Mouse (Mus musculus) lung, postnatal 0 days (tissue): ENCODE data around the gene Macf1. TPM values are rescaled to one million over a fixed set of nuclear protein-coding genes. Genes with fewer than 3 reads are reported as not detected.

ENCODE experiments used
- ATAC-seq: fragments of 200-750 bp; cut with Nextera tagmentation; 2 replicates; pipeline ENCODE4 v1.8.0; 2017; ENCODE audit warnings: moderate library complexity
- DNase-seq: peaks from one replicate; pipeline ENCODE4 v3.0.0-alpha.2; 2016; ENCODE audit warnings: low spot score
- H3K27ac ChIP-seq: fragments of 300-500 bp; sonication (generic); 2 replicates; pipeline ENCODE4 v1.5.1; 2014; ENCODE audit warnings: antibody characterized with exemption, mild to moderate bottlenecking, low read length, mixed read lengths
- H3K27me3 ChIP-seq: fragments of 300-500 bp; sonication (generic); replicated peaks from 2 replicates; pipeline ENCODE4 v1.6.1; 2014; ENCODE audit warnings: low read length, mixed read lengths; ENCODE audit not compliant: insufficient read depth
- H3K36me3 ChIP-seq: fragments of 300-500 bp; sonication (generic); 2 replicates; pipeline ENCODE4 v1.6.1; 2014; ENCODE audit warnings: low read length, mixed read lengths; ENCODE audit not compliant: insufficient read depth
- H3K4me1 ChIP-seq: fragments of 300-500 bp; sonication (generic); 2 replicates; pipeline ENCODE4 v1.6.1; 2014; ENCODE audit warnings: antibody characterized with exemption, low read depth, low read length, mixed read lengths; ENCODE audit not compliant: insufficient read depth
- H3K4me2 ChIP-seq: fragments of 300-500 bp; sonication (generic); replicated peaks from 2 replicates; pipeline ENCODE4 v1.6.1; 2014; ENCODE audit warnings: low read depth, mild to moderate bottlenecking, low read length, moderate library complexity, mixed read lengths
- H3K4me3 ChIP-seq: fragments of 300-500 bp; sonication (generic); 2 replicates; pipeline ENCODE4 v1.5.1; 2014; ENCODE audit warnings: low read depth, low read length
- H3K9ac ChIP-seq: fragments of 300-500 bp; sonication (generic); replicated peaks from 2 replicates; pipeline ENCODE4 v1.6.1; 2014; ENCODE audit warnings: low read depth, mild to moderate bottlenecking
- H3K9me3 ChIP-seq: fragments of 300-500 bp; sonication (generic); 2 replicates; pipeline ENCODE4 v1.6.1; 2016; ENCODE audit warnings: low read length, mixed read lengths
- CTCF ChIP-seq: IDR thresholded peaks from 2 replicates; pipeline ENCODE4 v1.5.1; 2016; ENCODE audit warnings: antibody characterized with exemption, mild to moderate bottlenecking
- EP300 ChIP-seq: IDR thresholded peaks from 2 replicates; pipeline ENCODE4 v1.6.1; 2016; ENCODE audit warnings: antibody characterized with exemption, mild to moderate bottlenecking, control low read depth
- WGBS: fragments of 180-500 bp; shearing (Covaris S2); extraction: QIAGEN DNeasy Blood & Tissue Kit; methylation state at CpG from one replicate; pipeline ENCODE4 v1.1.7; 2014; 5-methylcytosine and 5-hydroxymethylcytosine counted together
- polyA plus RNA-seq: library from polyadenylated mRNA; unstranded; fragments of >200 nt; fragmentation: Nextera tagmentation; extraction: Ambion mirVana; gene quantifications from 2 replicates; pipeline ENCODE4 v1.2.1, GENCODE M21; 2015

Gene Macf1
- polyA plus RNA-seq, 1 experiment from 2014 or later = 181 TPM

- H3K9me3 ChIP-seq = no peaks in the 10 kb centered on the region
- no peaks in the 10 kb centered on the region for H3K36me3 ChIP-seq
- H3K4me2 ChIP-seq = no peak overlapping the region
- H3K27ac ChIP-seq = peak overlapping the region; percentile 52
- peaks cover 4% of the 10 kb centered on the region for H3K4me1 ChIP-seq
- WGBS = 56% methylated on average over 2 of the region's 2 CpGs
- TF ChIP-seq EP300 (peak; percentile 92), CTCF (no peak)
- peak; percentile 76 for DNase-seq
- no peak overlapping the region for H3K9ac ChIP-seq
- ATAC-seq = peak; percentile 83
- H3K4me3 ChIP-seq = no peak overlapping the region
- no peaks in the 10 kb centered on the region for H3K27me3 ChIP-seq
These were observed 37.1 kb downstream of the Macf1 start for GRCm38 (mm10) chr4:123647109-123647508.

DNA sequence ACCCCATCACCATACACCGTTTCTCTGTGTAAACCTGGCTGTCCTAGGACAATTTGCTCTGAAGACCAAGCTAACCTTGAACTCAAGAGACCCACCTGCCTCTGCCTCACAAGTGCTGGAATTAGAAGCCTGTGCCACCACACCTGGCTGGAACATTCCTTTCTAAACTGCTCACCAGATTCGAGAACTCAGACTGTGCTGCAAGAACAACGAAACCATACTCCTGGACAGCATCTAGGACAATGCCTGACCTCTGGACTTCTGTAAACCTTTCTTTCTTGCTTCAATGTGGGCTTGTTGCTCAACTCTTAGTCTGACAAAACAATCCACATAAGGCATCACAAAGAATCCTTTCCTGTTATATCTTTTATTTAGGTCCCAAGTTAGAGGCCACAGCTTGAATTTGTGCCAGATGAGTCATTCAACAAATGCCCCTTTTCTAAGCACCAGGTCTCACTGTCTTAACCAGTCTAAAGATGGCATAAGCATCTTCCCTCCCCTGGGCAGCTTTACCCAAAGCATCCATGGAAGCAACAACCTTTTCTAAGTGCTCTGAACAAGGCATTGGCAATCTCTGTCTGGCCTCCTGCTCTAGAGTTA is 38.8 kb downstream of the Macf1 start:
- Histone ChIP-seq H3K4me2 (no peak overlapping the region), H3K36me3 (no peaks in the 10 kb centered on the region), H3K27ac (peak overlapping the region; percentile 54), H3K9ac (no peak overlapping the region), H3K4me3 (no peak overlapping the region), H3K9me3 (no peaks in the 10 kb centered on the region), H3K4me1 (peaks cover 4% of the 10 kb centered on the region), H3K27me3 (no peaks in the 10 kb centered on the region)
- TF ChIP-seq CTCF (no peak), EP300 (no peak)
- DNase-seq = no peak
- no peak for ATAC-seq
- WGBS = 83% methylated on average over 3 of the region's 3 CpGs

DNA sequence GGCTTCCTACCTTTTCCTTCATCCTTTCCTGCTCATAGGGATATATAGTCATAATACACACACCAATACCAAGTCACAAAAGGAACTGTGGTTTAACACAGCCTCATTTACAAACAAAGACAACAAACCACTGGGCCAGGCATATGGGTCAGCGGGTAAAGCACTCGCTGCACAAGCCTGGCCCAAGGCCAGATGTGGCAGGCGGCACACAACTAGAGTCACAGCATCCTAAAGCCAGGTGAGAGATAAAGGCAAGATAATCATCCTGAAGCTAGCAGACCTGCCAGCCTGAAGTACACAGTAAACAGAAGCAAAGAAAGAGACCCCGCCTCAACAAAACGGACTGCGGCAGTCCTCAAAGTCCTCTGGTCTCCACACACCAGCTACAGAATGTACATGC is 40.6 kb downstream of the Macf1 start:
- peak overlapping the region; percentile 66; the same call in 1 of the 2 replicates for H3K27ac ChIP-seq
- no peak for ATAC-seq
- no peak overlapping the region for H3K4me3 ChIP-seq
- peaks cover 4% of the 10 kb centered on the region for H3K4me1 ChIP-seq
- TF ChIP-seq EP300 (no peak), CTCF (no peak)
- H3K9me3 ChIP-seq = no peaks in the 10 kb centered on the region
- H3K4me2 ChIP-seq = no peak overlapping the region
- no peak for DNase-seq
- H3K27me3 ChIP-seq = no peaks in the 10 kb centered on the region
- H3K9ac ChIP-seq = no peak overlapping the region
- WGBS = 39% methylated on average over 6 of the region's 6 CpGs
- H3K36me3 ChIP-seq = no peaks in the 10 kb centered on the region

DNA sequence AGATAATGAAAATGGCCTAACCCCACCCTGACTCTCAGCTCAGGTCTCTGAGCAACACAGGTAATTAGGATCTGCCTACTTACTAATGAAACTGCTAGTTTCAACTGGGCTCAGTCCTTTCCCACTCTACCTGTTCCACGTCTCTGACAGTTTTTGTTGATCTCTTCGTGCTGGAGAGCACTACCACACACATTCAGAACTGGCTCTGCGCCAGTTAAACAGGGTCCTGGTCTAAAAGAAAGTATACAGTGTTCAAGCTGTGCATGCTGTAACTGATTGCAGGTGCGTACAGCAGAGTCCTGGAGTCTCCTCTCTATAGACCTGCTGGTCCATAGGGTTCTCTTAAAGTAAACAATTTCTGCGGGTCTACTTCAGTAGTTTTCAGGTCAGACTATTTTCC is 41.3 kb downstream of the Macf1 start:
- no peak overlapping the region for H3K4me2 ChIP-seq
- DNase-seq = no peak
- H3K4me3 ChIP-seq = no peak overlapping the region
- H3K36me3 ChIP-seq = no peaks in the 10 kb centered on the region
- no peaks in the 10 kb centered on the region for H3K9me3 ChIP-seq
- 42% methylated on average over 5 of the region's 5 CpGs for WGBS
- peak overlapping the region; percentile 66 for H3K27ac ChIP-seq
- no peak for TF ChIP-seq CTCF
- TF ChIP-seq EP300 = no peak
- peak; percentile 40 for ATAC-seq
- H3K27me3 ChIP-seq = no peaks in the 10 kb centered on the region
- no peak overlapping the region for H3K9ac ChIP-seq
- H3K4me1 ChIP-seq = peaks cover 4% of the 10 kb centered on the region

DNA sequence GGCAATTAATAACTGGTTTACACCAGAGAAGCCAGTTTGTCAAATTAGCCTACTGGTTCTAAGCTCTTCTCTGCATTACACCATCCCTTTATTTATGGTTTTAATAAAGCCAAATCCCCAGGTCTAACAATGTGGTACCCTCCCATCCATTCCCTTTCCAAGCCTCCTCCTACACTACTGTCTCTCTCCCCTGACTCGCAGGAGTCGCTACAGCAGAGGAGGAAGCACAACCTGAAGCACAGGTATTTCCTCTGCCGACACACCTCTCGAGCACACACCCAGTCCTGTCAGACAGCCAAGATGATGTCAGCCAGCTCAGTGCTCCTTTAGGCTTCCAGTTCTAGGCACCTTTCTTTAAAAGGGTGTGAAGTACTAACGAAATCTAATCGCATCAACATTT is 47.0 kb downstream of the Macf1 start:
- DNase-seq = peak; percentile 84
- Histone ChIP-seq H3K27me3 (no peaks in the 10 kb centered on the region), H3K4me1 (peaks cover 7% of the 10 kb centered on the region; the same call in 1 of the 2 replicates), H3K36me3 (no peaks in the 10 kb centered on the region), H3K9ac (no peak overlapping the region), H3K4me3 (no peak overlapping the region), H3K27ac (0 out of 2 replicates have a peak overlapping the region, but pooled peaks have one; percentile 1), H3K4me2 (no peak overlapping the region), H3K9me3 (no peaks in the 10 kb centered on the region)
- peak; percentile 66 for ATAC-seq
- peak; percentile 67 for TF ChIP-seq EP300
- no peak for TF ChIP-seq CTCF
- WGBS = 53% methylated on average over 6 of the region's 6 CpGs

- TF ChIP-seq CTCF (no peak), EP300 (peak; percentile 34; the same call in 1 of the 2 replicates)
- no peaks in the 10 kb centered on the region for H3K36me3 ChIP-seq
- ATAC-seq (peak; percentile 47; the same call in 1 of the 2 replicates), DNase-seq (peak; percentile 61)
- no peaks in the 10 kb centered on the region for H3K9me3 ChIP-seq
- no peak overlapping the region for H3K9ac ChIP-seq
- 12% methylated on average over 1 of the region's 1 CpGs for WGBS
- no peak overlapping the region for H3K4me3 ChIP-seq
- no peak overlapping the region for H3K4me2 ChIP-seq
- H3K4me1 ChIP-seq = peaks cover 7% of the 10 kb centered on the region; the same call in 1 of the 2 replicates
- H3K27ac ChIP-seq = peak overlapping the region; percentile 34; the same call in 1 of the 2 replicates
- H3K27me3 ChIP-seq = no peaks in the 10 kb centered on the region
These were observed 48.7 kb downstream of the Macf1 start for GRCm38 (mm10) chr4:123635428-123635827.
